8 mouse cellular contexts compared by ENCODE assay signal in the genomic region with DNA sequence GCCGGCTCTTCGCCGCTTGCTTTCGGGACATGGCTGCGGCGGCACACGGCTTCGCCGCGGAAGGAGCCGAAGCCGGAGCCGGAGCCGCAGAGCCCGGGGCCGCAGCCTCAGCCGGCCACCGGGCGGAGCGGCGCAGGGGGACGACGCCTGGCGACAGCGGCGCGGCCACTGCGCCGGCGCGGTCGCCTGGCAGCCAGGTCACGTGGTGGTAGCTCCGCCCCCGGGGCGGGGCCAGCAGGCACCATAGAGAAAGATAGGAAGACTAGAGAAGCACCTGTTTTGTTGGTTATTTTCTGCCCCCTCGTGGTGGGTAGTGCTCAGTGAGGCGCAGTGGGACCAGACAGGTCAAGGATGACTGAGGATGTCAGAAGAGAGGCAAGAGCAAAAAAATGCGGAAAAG. TPM values are rescaled to one million over a fixed set of nuclear protein-coding genes. Genes with fewer than 3 reads are reported as not detected.
DNase-seq lines count a peak whose midpoint lies in the region; ATAC-seq and TF ChIP-seq lines count a peak whose summit lies in the region.

A gene (minus strand): TSS at position 149 of the 400 bp plus-strand sequence.

- H3K9me3 ChIP-seq in E14TG2a.4 (ENCODE audit: low read length): peaks cover 2% of the 10 kb centered on the region; the same call in 1 of the 2 replicates
- 0 out of 2 replicates have a peak, but pooled peaks cover 5% of the 10 kb centered on the region for H3K9me3 ChIP-seq in forebrain, embryonic 12.5 days
- H3K9me3 ChIP-seq in heart, postnatal 0 days (replicated peaks; ENCODE audit: control insufficient read depth, low read length): no peaks in the 10 kb centered on the region
- H3K9me3 ChIP-seq in liver, embryonic 16.5 days (replicated peaks; ENCODE audit: control insufficient read depth, low read length): no peaks in the 10 kb centered on the region; the same call in 1 of the 2 replicates
- 0 out of 2 replicates have a peak, but pooled peaks cover 4% of the 10 kb centered on the region for H3K9me3 ChIP-seq in neural tube, embryonic 13.5 days

- TF ChIP-seq CTCF in E14TG2a.4 (conservative IDR thresholded peaks at IDR 0.05; ENCODE audit: low read length): peak; percentile 41
- peak; percentile 81 for TF ChIP-seq CTCF in heart, postnatal 0 days (IDR thresholded peaks at IDR 0.05; ENCODE audit: low read depth)
- peak; percentile 87 for TF ChIP-seq CTCF in testis, adult 2 months (IDR thresholded peaks at IDR 0.05; ENCODE audit: control insufficient read depth, insufficient read depth, insufficient replicate concordance, low read depth, low read length)

- H3K4me1 ChIP-seq in E14TG2a.4 (replicated peaks; ENCODE audit: low read depth, low read length): peaks cover 40% of the 10 kb centered on the region
- peaks cover 16% of the 10 kb centered on the region for H3K4me1 ChIP-seq in forebrain, embryonic 12.5 days
- H3K4me1 ChIP-seq in heart, postnatal 0 days (ENCODE audit: control insufficient read depth, insufficient read depth): peaks cover 6% of the 10 kb centered on the region; the same call in 1 of the 2 replicates
- peaks cover 6% of the 10 kb centered on the region for H3K4me1 ChIP-seq in liver, embryonic 16.5 days (ENCODE audit: control insufficient read depth, low read depth, low read length)
- H3K4me1 ChIP-seq in neural tube, embryonic 13.5 days (replicated peaks): peaks cover 39% of the 10 kb centered on the region
- peaks cover 8% of the 10 kb centered on the region for H3K4me1 ChIP-seq in testis, adult 2 months (ENCODE audit: control insufficient read depth, insufficient read depth, low read length)

- ATAC-seq in forebrain, embryonic 12.5 days (ENCODE audit: low FRiP score): peak; percentile 93
- ATAC-seq in heart, postnatal 0 days (ENCODE audit: insufficient read depth, low read depth): peak; percentile 98
- peak; percentile 90 for ATAC-seq in liver, embryonic 16.5 days (ENCODE audit: low read depth)
- peak; percentile 93 for ATAC-seq in neural tube, embryonic 13.5 days (ENCODE audit: low read depth)

- H3K4me3 ChIP-seq in E14TG2a.4 (replicated peaks; ENCODE audit: low read length): peak within 1 kb of the TSS; percentile 93
- H3K4me3 ChIP-seq in forebrain, embryonic 12.5 days (replicated peaks): peak within 1 kb of the TSS; percentile 87
- H3K4me3 ChIP-seq in heart, postnatal 0 days (ENCODE audit: low read depth, low read length): peak within 1 kb of the TSS; percentile 94
- peak within 1 kb of the TSS; percentile 79 for H3K4me3 ChIP-seq in liver, embryonic 16.5 days (ENCODE audit: low read depth, low read length)
- peak within 1 kb of the TSS; percentile 79 for H3K4me3 ChIP-seq in neural tube, embryonic 13.5 days
- peak within 1 kb of the TSS; percentile 93 for H3K4me3 ChIP-seq in testis, adult 2 months (ENCODE audit: control insufficient read depth, low read depth, low read length)

- peak; percentile 92 for DNase-seq in c-Kit-positive CD71-positive TER-119-positive erythroid progenitor cells, embryonic 14.5 days (ENCODE audit: low spot score)
- peak; percentile 95 for DNase-seq in heart, postnatal 0 days (ENCODE audit: low spot score)
- DNase-seq in kidney, postnatal 4 days: peak; percentile 96 to 98

- peaks cover 12% of the 10 kb centered on the region for H3K27me3 ChIP-seq in E14TG2a.4 (ENCODE audit: insufficient read depth, low read length)
- no peaks in the 10 kb centered on the region for H3K27me3 ChIP-seq in forebrain, embryonic 12.5 days
- no peaks in the 10 kb centered on the region for H3K27me3 ChIP-seq in heart, postnatal 0 days (ENCODE audit: control insufficient read depth, insufficient read depth, low read length)
- no peaks in the 10 kb centered on the region for H3K27me3 ChIP-seq in liver, embryonic 16.5 days (ENCODE audit: control insufficient read depth, insufficient read depth, low read depth, low read length)
- no peaks in the 10 kb centered on the region for H3K27me3 ChIP-seq in neural tube, embryonic 13.5 days
- no peaks in the 10 kb centered on the region for H3K27me3 ChIP-seq in testis, adult 2 months (ENCODE audit: control insufficient read depth, insufficient read depth, low read length)

- peak within 1 kb of the TSS; percentile 65 for H3K27ac ChIP-seq in forebrain, embryonic 12.5 days
- H3K27ac ChIP-seq in heart, postnatal 0 days (ENCODE audit: low read depth): peak within 1 kb of the TSS; percentile 69
- H3K27ac ChIP-seq in liver, embryonic 16.5 days (ENCODE audit: low read length): no peak within 1 kb of the TSS
- peak within 1 kb of the TSS; percentile 83 for H3K27ac ChIP-seq in neural tube, embryonic 13.5 days (replicated peaks)
- 0 out of 2 replicates have a peak within 1 kb of the TSS, but pooled peaks have one; percentile 1 for H3K27ac ChIP-seq in testis, adult 2 months (ENCODE audit: control insufficient read depth, insufficient read depth, low read depth, low read length)

- under 1% methylated on average over 36 of the region's 39 CpGs for WGBS in forebrain, embryonic 12.5 days
- under 1% methylated on average over 39 of the region's 39 CpGs for WGBS in heart, postnatal 0 days
- under 1% methylated on average over 39 of the region's 39 CpGs for WGBS in liver, embryonic 16.5 days (ENCODE audit: insufficient replicate concordance)
- under 1% methylated on average over 39 of the region's 39 CpGs for WGBS in neural tube, embryonic 13.5 days

- peaks cover 28% of the 10 kb centered on the region for H3K36me3 ChIP-seq in E14TG2a.4 (ENCODE audit: insufficient read depth, low read length)
- peaks cover 4% of the 10 kb centered on the region for H3K36me3 ChIP-seq in forebrain, embryonic 12.5 days (replicated peaks)
- 0 out of 2 replicates have a peak, but pooled peaks cover 11% of the 10 kb centered on the region for H3K36me3 ChIP-seq in heart, postnatal 0 days (replicated peaks; ENCODE audit: control insufficient read depth, insufficient read depth, low read length)
- no peaks in the 10 kb centered on the region for H3K36me3 ChIP-seq in liver, embryonic 16.5 days (ENCODE audit: control insufficient read depth, insufficient read depth)
- peaks cover 14% of the 10 kb centered on the region for H3K36me3 ChIP-seq in neural tube, embryonic 13.5 days
- peaks cover 3% of the 10 kb centered on the region; the same call in 1 of the 2 replicates for H3K36me3 ChIP-seq in testis, adult 2 months (ENCODE audit: control insufficient read depth, insufficient read depth, low read length)

- peak within 1 kb of the TSS; percentile 89 for H3K9ac ChIP-seq in forebrain, embryonic 12.5 days
- H3K9ac ChIP-seq in heart, postnatal 0 days (replicated peaks; ENCODE audit: low read depth, low read length): peak within 1 kb of the TSS; percentile 92
- H3K9ac ChIP-seq in liver, embryonic 16.5 days (ENCODE audit: low read depth, low read length): peak within 1 kb of the TSS; percentile 80
- H3K9ac ChIP-seq in neural tube, embryonic 13.5 days: peak within 1 kb of the TSS; percentile 94

- no peak for TF ChIP-seq EP300 in heart, postnatal 0 days (IDR thresholded peaks at IDR 0.05; ENCODE audit: low read depth)

- peak within 1 kb of the TSS; percentile 90 for H3K4me2 ChIP-seq in forebrain, embryonic 12.5 days
- peak within 1 kb of the TSS; percentile 92 for H3K4me2 ChIP-seq in heart, postnatal 0 days (ENCODE audit: low read depth, low read length)
- H3K4me2 ChIP-seq in liver, embryonic 16.5 days (ENCODE audit: low read depth, low read length): peak within 1 kb of the TSS; percentile 97
- H3K4me2 ChIP-seq in neural tube, embryonic 13.5 days: peak within 1 kb of the TSS; percentile 96

- TF ChIP-seq POLR2A in testis, adult 2 months (IDR thresholded peaks at IDR 0.05; ENCODE audit: control insufficient read depth, low read depth, low read length): peak; percentile 92

RNA-seq across cellular contexts. Expression of the gene that starts here (rescaled TPM):
- 3.5 and 4.0 TPM in 2 replicates for polyA plus RNA-seq in forebrain, embryonic 12.5 days (2016; fragmentation: Nextera tagmentation; extraction: Ambion mirVana)
- total RNA-seq in heart, postnatal 0 days (2014; rRNA removed; ENCODE audit: low replicate concordance): 5.8 and 12.4 TPM in 2 replicates
- polyA plus RNA-seq in heart, postnatal 0 days (2015; fragmentation: Nextera tagmentation; extraction: Ambion mirVana): 3.5 and 4.1 TPM in 2 replicates
- 0.96 and 1.1 TPM in 2 replicates for polyA plus RNA-seq in liver, embryonic 16.5 days (2015; fragmentation: Nextera tagmentation; extraction: Ambion mirVana)
- 3.0 and 3.7 TPM in 2 replicates for polyA plus RNA-seq in neural tube, embryonic 13.5 days (2015; fragmentation: Nextera tagmentation; extraction: Ambion mirVana)
- 74.6 and 80.0 TPM in 2 replicates for polyA plus RNA-seq in testis, adult 2 months (2012; rRNA removed)

Comparison
In these comparisons a context has a peak if more than half of its experiments do, and no peak if none do; other contexts are left out.
1. RNA of the gene that starts here (polyA plus RNA-seq): 74.6 to 80.0 TPM in testis, adult 2 months; 3.5 to 4.1 TPM in heart, postnatal 0 days, 3.5 to 4.0 TPM in forebrain, embryonic 12.5 days, 3.0 to 3.7 TPM in neural tube, embryonic 13.5 days and 0.96 to 1.1 TPM in liver, embryonic 16.5 days; every median in the first group is over 10 times any median in the second.
2. Peak in every context shown above with its lines, with median percentiles within 50 percentile points of each other: H3K4me3 ChIP-seq, CTCF ChIP-seq, DNase-seq, ATAC-seq, H3K4me2 ChIP-seq and H3K9ac ChIP-seq.